Mouse (Mus musculus): ENCODE measurements around the gene Gfm2.
"Not testable (repeated sequence)": the region's sequence is repeated elsewhere in the genome, so short reads cannot be mapped to it uniquely, and the experiment has no call there.

DNA sequence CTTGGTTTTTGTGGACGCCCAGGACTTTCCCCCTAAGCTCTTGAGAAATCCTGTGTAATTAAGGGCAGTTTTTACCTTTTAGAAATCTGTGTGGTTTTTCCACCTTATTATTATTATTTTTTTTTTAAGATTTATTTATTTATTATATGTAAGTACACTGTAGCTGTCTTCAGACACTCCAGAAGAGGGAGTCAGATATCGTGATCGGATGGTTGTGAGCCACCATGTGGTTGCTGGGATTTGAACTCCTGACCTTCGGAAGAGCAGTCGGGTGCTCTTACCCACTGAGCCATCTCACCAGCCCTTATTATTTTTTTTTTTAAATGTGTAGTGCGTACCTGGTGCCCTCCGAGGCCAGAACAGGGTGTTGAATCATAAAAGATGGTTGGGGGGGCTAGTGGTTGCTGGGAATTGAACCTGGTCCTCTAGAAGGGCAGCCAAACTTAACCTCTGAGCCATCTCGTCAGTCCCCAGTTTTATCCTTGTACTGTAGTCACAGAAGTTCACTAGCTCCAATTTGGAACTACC is 731 bp downstream of the Gfm2 start:
- TF ChIP-seq CTCF, EP300 (IDR thresholded peaks at IDR 0.05; ENCODE audit: low read depth): not testable (repeated sequence)

Measured in liver, embryonic 14.5 days (tissue).